Mouse (Mus musculus) ES-Bruce4 (cell line): ENCODE results near the gene Ino80. TPM values are rescaled to one million over a fixed set of nuclear protein-coding genes. Genes with fewer than 3 reads are reported as not detected.

Source experiments
- H3K27ac ChIP-seq: 2 replicates; pipeline ENCODE4 v1.5.1; 2012; ENCODE audit warnings: low read length, inconsistent platforms; ENCODE audit not compliant: insufficient read depth
- H3K27me3 ChIP-seq: 2 replicates; pipeline ENCODE4 v1.6.1; 2012; ENCODE audit warnings: mild to moderate bottlenecking, low read length, inconsistent platforms; ENCODE audit not compliant: control insufficient read depth, poor library complexity, insufficient read depth, severe bottlenecking
- H3K36me3 ChIP-seq: 2 replicates; pipeline ENCODE4 v1.6.1; 2012; ENCODE audit warnings: inconsistent platforms, mild to moderate bottlenecking, low read length, moderate library complexity; ENCODE audit not compliant: control insufficient read depth, poor library complexity, insufficient read depth, severe bottlenecking
- H3K4me1 ChIP-seq: one replicate; pipeline ENCODE4 v1.8.1; 2011; ENCODE audit warnings: low read length; ENCODE audit not compliant: control insufficient read depth, insufficient read depth
- H3K4me3 ChIP-seq: 2 replicates; pipeline ENCODE4 v1.5.1; 2011; ENCODE audit warnings: low read depth, mild to moderate bottlenecking, low read length
- H3K9ac ChIP-seq: 2 replicates; pipeline ENCODE4 v1.6.1; 2012; ENCODE audit warnings: low read depth, mild to moderate bottlenecking, inconsistent platforms; ENCODE audit not compliant: poor library complexity, severe bottlenecking
- H3K9me3 ChIP-seq: replicated peaks from 2 replicates; pipeline ENCODE4 v1.6.1; 2012; ENCODE audit warnings: mild to moderate bottlenecking, low read length, inconsistent platforms; ENCODE audit not compliant: control insufficient read depth, poor library complexity, insufficient read depth, severe bottlenecking
- CTCF ChIP-seq: IDR thresholded peaks from one replicate; pipeline ENCODE4 v1.8.1; 2011; ENCODE audit warnings: low read depth, low read length
- EP300 ChIP-seq: IDR thresholded peaks from 2 replicates; pipeline ENCODE4 v1.6.1; 2011; ENCODE audit warnings: low read depth, low read length; ENCODE audit not compliant: insufficient read depth
- POLR2A ChIP-seq: IDR thresholded peaks from one replicate; pipeline ENCODE4 v1.8.1; 2011; ENCODE audit warnings: low read length; ENCODE audit not compliant: insufficient read depth
- polyA plus RNA-seq: library from polyadenylated mRNA; stranded (reverse); fragments of >200 nt; gene quantifications from 2 replicates; pipeline ENCODE4 v1.2.4, GENCODE M21; 2011; ENCODE audit warnings: low read depth; ENCODE audit not compliant: missing spikeins, insufficient read depth, insufficient read length

Ino80 gene
- polyA plus RNA-seq, 1 experiment: 27.8 TPM

DNA sequence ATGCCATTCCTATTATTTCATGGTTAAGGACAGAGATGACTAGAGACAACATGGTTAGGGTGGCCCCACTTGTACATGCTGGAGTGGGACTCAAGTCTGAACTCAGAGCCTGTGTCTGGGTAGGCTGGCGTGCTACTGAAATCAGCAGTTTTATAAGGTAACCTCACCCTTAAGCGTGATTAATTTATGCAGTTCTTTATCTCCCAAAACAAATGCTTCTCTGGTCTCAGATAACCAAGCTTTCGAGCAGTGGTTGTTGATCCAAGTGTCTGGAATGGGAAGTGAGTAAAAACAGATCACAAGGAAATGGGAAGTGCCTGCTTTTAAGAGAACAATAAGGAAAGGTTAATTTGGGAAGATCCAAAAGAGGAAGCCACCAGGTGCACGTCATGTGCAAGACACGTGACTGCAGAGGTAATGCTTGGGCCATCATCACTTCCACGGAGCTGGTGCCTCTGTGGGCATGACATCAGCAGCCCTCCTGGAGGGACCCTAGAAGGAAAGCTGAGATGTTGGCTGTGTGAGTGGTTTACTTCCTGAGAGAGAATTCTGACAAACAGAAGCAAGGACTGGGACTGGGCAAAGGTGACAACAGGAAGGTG is 132.8 kb downstream of the Ino80 start:
- TF ChIP-seq EP300: no peak
- TF ChIP-seq POLR2A: no peak
- TF ChIP-seq CTCF: no peak

DNA sequence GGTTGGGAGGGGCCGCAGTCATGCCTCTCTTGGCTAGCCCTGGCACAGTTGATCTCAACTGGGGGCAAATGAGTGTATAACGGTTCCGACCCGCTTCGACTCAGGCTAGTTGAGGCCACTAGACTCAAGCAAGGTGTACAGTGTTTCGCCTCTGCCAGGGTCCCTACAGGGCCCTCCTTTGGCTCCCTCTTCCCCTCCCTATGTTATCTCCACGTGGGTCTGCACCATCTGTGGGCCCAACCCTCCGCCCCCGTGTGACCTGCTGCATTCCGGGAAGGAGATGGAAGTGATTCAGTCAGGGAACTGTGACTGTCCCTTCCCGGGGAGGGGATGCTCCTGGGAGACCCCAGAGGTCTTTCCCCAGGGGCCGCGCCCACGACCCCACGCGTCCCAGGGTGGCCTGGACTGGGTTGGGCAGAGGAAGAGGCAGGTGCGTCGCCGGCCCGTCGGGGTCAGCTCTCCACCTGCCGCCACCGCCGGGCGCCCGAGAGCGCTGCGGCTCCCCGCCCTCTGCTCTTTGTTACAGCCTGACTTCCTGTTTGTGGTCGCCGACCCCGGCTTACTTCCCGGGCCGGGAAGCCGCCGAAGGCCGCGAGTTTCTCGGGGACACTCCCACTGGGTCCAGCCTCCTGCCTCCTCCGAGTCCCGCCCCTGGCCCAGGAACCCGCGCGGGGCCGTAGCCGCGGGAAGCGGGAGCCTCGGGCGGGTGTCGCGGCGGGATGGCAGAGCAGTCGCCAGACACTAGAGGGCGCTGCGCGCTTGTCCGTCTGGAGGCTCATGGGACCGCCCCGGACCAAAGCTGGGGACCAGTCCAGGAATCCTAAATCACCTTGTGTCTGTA is 139.8 kb downstream of the Ino80 start:
- no peak overlapping the region for H3K27ac ChIP-seq
- TF ChIP-seq EP300 (no peak), CTCF (peak; percentile 81)

More for the DNA sequence above, 132.8 kb downstream of the Ino80 start:
- Histone ChIP-seq H3K9me3 (no peaks in the 10 kb centered on the region), H3K27ac (no peak overlapping the region), H3K9ac (no peak overlapping the region), H3K27me3 (no peaks in the 10 kb centered on the region; the same call in 1 of the 2 replicates), H3K36me3 (no peaks in the 10 kb centered on the region), H3K4me3 (no peak overlapping the region), H3K4me1 (peaks cover 1% of the 10 kb centered on the region)

GRCm38 (mm10) chr2:119336470-119336869 is 141.0 kb downstream of the Ino80 start:
- Histone ChIP-seq H3K27ac (no peak overlapping the region), H3K27me3 (no peaks in the 10 kb centered on the region), H3K9me3 (no peaks in the 10 kb centered on the region), H3K4me3 (no peak overlapping the region), H3K9ac (no peak overlapping the region), H3K36me3 (no peaks in the 10 kb centered on the region), H3K4me1 (peaks cover 3% of the 10 kb centered on the region)
- TF ChIP-seq CTCF (no peak), POLR2A (no peak), EP300 (no peak)

More for the DNA sequence above, 139.8 kb downstream of the Ino80 start:
- Histone ChIP-seq H3K9me3 (no peaks in the 10 kb centered on the region), H3K9ac (peak overlapping the region; percentile 68), H3K4me3 (peak overlapping the region; percentile 57), H3K36me3 (no peaks in the 10 kb centered on the region), H3K4me1 (peaks cover 3% of the 10 kb centered on the region), H3K27me3 (no peaks in the 10 kb centered on the region; the same call in 1 of the 2 replicates)

GRCm38 (mm10) chr2:119336002-119336401 is 141.5 kb downstream of the Ino80 start:
- peaks cover under 1% of the 10 kb centered on the region; the same call in 1 of the 2 replicates for H3K27me3 ChIP-seq
- H3K4me3 ChIP-seq: no peak overlapping the region

DNA sequence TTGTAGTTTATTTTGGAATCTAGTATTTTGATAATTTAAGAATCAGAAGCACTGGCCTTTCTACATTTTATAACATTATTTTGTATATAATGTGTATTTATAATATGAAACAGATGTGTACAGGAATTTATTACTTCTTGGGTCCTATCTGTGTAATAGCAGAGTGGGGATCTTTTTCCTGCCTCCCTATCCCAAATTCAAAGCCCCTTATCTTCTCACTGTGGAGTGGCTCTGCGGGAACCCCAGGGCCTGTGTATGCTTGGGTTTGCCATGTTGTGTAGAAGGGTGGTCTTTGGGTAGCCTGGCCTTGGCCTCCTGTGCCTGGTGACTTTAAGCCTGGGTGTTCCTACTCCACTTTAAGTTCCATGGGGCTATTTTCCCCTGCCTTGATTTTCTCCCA is 142.0 kb downstream of the Ino80 start:
- Histone ChIP-seq H3K36me3 (no peaks in the 10 kb centered on the region), H3K27ac (no peak overlapping the region), H3K27me3 (peaks cover 3% of the 10 kb centered on the region; the same call in 1 of the 2 replicates), H3K9me3 (no peaks in the 10 kb centered on the region), H3K4me3 (no peak overlapping the region), H3K9ac (no peak overlapping the region), H3K4me1 (peaks cover 3% of the 10 kb centered on the region)
- TF ChIP-seq POLR2A: no peak
- TF ChIP-seq CTCF: no peak
- TF ChIP-seq EP300: no peak

More at GRCm38 (mm10) chr2:119336002-119336401, 141.5 kb downstream of the Ino80 start:
- TF ChIP-seq EP300: no peak
- TF ChIP-seq CTCF: no peak
- TF ChIP-seq POLR2A: no peak
- no peaks in the 10 kb centered on the region for H3K36me3 ChIP-seq
- peaks cover 3% of the 10 kb centered on the region for H3K4me1 ChIP-seq
- no peak overlapping the region for H3K9ac ChIP-seq
- no peaks in the 10 kb centered on the region for H3K9me3 ChIP-seq
- no peak overlapping the region for H3K27ac ChIP-seq

DNA sequence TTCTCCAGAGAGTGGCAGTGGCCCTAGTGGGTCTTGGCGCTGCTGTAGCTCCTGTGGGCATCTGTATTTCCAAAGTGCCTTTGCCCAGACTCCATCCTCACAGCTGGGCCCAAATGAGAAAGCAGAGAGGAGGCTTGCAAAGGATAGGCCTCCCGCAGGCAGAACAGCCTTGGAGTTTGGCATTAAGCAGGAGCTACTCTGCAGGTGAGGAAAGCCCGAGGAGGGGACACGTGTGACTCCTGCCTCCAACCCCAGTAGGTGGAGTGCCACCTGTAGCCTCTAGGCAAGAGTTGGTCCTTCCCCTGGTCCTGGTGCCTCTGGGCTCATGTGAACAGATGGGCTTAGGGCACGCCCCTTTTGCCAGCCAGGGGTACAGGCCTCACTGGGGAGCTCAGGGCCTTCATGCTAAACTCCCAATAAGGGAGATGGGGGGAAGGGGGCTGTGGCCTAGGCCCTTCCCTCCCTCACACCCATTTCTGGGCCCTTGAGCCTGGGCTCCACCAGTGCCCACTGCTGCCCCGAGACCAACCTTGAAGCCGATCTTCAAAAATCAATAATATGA is 142.4 kb downstream of the Ino80 start:
- Histone ChIP-seq H3K9ac (no peak overlapping the region), H3K27me3 (peaks cover 3% of the 10 kb centered on the region; the same call in 1 of the 2 replicates), H3K36me3 (no peaks in the 10 kb centered on the region), H3K9me3 (no peaks in the 10 kb centered on the region), H3K4me3 (no peak overlapping the region), H3K27ac (no peak overlapping the region), H3K4me1 (peaks cover 3% of the 10 kb centered on the region)
- TF ChIP-seq CTCF: no peak
